Mouse (Mus musculus): Measurements from ENCODE around the gene Adgrf3. TPM values are rescaled to one million over a fixed set of nuclear protein-coding genes. Genes with fewer than 3 reads are reported as not detected.
"Not testable (repeated sequence)": the region's sequence is repeated elsewhere in the genome, so short reads cannot be mapped to it uniquely, and the experiment has no call there.

The Adgrf3 gene
- polyA plus RNA-seq, 1 experiment from 2014 or later, result 0.81 TPM

DNA sequence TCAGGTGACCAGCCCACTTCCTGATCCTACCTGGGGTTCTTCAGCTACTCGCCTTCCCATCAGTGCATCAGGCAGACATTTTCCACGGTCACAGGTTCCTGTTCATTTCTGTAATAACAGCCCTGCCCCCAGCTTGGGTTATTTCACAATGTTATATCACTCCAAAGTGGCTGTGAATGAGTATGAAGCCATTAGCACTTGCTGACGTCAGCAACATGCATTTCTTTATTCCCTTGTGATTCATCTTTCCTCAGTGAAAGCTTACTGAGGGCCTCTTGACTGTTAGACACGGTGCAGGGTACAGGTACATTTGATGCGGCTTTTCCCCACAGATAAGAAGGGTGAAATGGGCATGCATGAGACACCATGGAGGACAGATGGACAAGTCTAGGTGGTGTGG lies 10.4 kb upstream of the Adgrf3 start:
- Histone ChIP-seq H3K4me2 (replicated peaks; ENCODE audit: low read depth, low read length) (no peak overlapping the region), H3K36me3 (ENCODE audit: control insufficient read depth, insufficient read depth, low read length) (no peaks in the 10 kb centered on the region), H3K9ac (replicated peaks; ENCODE audit: low read depth, low read length) (no peak overlapping the region), H3K27ac (ENCODE audit: low read length) (no peak overlapping the region), H3K4me3 (ENCODE audit: low read depth, low read length) (no peak overlapping the region), H3K4me1 (ENCODE audit: control insufficient read depth, insufficient read depth, low read length) (no peaks in the 10 kb centered on the region), H3K27me3 (ENCODE audit: control insufficient read depth, insufficient read depth, low read length) (no peaks in the 10 kb centered on the region), H3K9me3 (ENCODE audit: control insufficient read depth, low read depth, low read length) (no peaks in the 10 kb centered on the region)
- ATAC-seq (ENCODE audit: insufficient number of reproducible peaks, insufficient read depth, low FRiP score, low read depth), result no peak
- WGBS, result 69% methylated on average over 5 of the region's 5 CpGs

DNA sequence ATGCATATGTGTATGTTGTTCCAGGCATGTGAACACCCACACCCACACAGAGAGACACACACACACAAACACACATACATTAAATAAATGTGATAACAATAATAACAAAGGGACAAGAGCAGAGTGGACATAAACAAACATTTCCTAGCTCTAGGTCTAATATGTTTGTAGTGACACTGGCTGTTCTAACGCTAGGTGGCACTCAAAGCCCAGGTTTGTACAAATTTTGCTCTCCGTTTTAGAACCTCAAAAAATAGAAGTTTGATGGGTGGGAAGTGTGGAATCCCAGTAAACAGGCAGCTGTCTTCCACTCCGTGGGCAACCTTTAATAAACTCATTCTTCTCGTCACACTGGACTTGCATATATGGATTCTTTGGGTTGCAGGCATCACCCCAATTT lies 9.4 kb upstream of the Adgrf3 start:
- H3K27ac ChIP-seq (ENCODE audit: low read length), result no peak overlapping the region
- WGBS, result 12% methylated on average over 4 of the region's 4 CpGs
- no peak overlapping the region for H3K4me2 ChIP-seq (replicated peaks; ENCODE audit: low read depth, low read length)
- no peaks in the 10 kb centered on the region for H3K9me3 ChIP-seq (ENCODE audit: control insufficient read depth, low read depth, low read length)
- H3K9ac ChIP-seq (replicated peaks; ENCODE audit: low read depth, low read length), result no peak overlapping the region
- no peak for ATAC-seq (ENCODE audit: insufficient number of reproducible peaks, insufficient read depth, low FRiP score, low read depth)
- H3K4me1 ChIP-seq (ENCODE audit: control insufficient read depth, insufficient read depth, low read length), result no peaks in the 10 kb centered on the region
- H3K36me3 ChIP-seq (ENCODE audit: control insufficient read depth, insufficient read depth, low read length), result no peaks in the 10 kb centered on the region
- H3K4me3 ChIP-seq (ENCODE audit: low read depth, low read length), result no peak overlapping the region
- no peaks in the 10 kb centered on the region for H3K27me3 ChIP-seq (ENCODE audit: control insufficient read depth, insufficient read depth, low read length)

DNA sequence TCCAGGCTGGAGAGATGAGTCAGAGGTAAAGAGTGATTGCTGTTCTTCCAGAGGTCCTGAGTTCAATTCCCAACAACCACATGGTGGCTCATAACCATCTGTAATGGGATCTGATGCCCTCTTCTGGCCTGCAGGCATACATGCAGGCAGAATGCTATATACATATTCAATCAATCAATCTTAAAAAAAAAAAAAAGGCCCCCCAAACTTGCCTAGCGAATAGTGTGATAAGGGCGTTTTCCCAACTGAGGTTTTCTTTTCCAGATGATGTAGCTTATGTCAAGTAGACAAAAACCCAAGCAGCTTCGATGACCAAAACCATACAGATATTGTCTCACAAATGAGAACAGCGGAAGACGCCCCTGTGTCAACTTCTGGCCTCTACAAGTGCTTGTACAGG lies 5.2 kb upstream of the Adgrf3 start:
- 87% methylated on average over 5 of the region's 5 CpGs for WGBS
- H3K4me3 ChIP-seq (ENCODE audit: low read depth, low read length); H3K4me1 ChIP-seq (ENCODE audit: control insufficient read depth, insufficient read depth, low read length); ATAC-seq (ENCODE audit: insufficient number of reproducible peaks, insufficient read depth, low FRiP score, low read depth); H3K36me3 ChIP-seq (ENCODE audit: control insufficient read depth, insufficient read depth, low read length); H3K27ac ChIP-seq (ENCODE audit: low read length); H3K4me2 ChIP-seq (replicated peaks; ENCODE audit: low read depth, low read length); H3K9me3 ChIP-seq (ENCODE audit: control insufficient read depth, low read depth, low read length); H3K27me3 ChIP-seq (ENCODE audit: control insufficient read depth, insufficient read depth, low read length); H3K9ac ChIP-seq (replicated peaks; ENCODE audit: low read depth, low read length): not testable (repeated sequence)

DNA sequence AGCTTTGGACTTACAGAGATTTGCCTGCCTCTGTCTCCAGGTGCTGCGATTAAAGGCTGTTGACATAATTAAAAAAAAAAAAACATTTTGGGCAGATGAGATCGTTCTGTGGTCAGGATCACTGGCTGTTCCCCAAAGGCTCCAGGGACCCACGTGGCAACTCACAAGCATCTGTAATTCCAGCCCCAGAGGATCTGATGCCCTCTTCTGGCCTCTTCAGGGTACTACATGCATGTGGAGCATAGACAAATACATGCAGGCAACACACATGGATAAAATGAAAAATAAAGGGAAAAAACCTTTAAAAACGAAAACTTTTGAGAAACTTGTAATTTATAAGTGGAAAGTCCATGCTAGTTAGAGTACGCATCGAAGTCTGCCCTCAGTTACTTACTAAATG lies 1.8 kb upstream of the Adgrf3 start:
- Histone ChIP-seq H3K4me3 (ENCODE audit: low read depth, low read length) (no peak overlapping the region), H3K9me3 (ENCODE audit: control insufficient read depth, low read depth, low read length) (no peaks in the 10 kb centered on the region), H3K4me2 (replicated peaks; ENCODE audit: low read depth, low read length) (no peak overlapping the region), H3K27me3 (ENCODE audit: control insufficient read depth, insufficient read depth, low read length) (no peaks in the 10 kb centered on the region), H3K27ac (ENCODE audit: low read length) (no peak overlapping the region), H3K36me3 (ENCODE audit: control insufficient read depth, insufficient read depth, low read length) (no peaks in the 10 kb centered on the region), H3K9ac (replicated peaks; ENCODE audit: low read depth, low read length) (no peak overlapping the region), H3K4me1 (ENCODE audit: control insufficient read depth, insufficient read depth, low read length) (peaks cover 6% of the 10 kb centered on the region; the same call in 1 of the 2 replicates)
- WGBS, result 66% methylated on average over 6 of the region's 6 CpGs
- ATAC-seq (ENCODE audit: insufficient number of reproducible peaks, insufficient read depth, low FRiP score, low read depth), result no peak

DNA sequence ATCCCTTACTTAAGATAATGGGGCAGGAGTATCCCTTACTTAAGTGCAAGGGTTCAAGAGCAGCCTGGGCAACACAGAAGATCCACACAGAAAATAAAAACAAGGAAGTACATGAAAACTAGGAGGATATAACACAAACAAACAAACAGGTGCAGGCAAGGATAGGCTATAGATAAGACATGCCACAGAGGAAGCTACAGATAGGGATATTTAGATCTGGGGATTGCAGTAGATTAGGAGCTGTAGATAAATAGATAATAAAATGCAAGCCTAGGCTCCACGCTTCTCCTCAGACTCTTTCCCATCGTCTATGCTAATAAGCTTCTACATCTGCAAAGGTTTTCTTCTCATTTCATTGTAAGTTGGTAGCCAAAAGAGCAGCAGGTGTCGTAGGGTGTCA lies 488 bp downstream of the Adgrf3 start:
- Histone ChIP-seq H3K9ac (replicated peaks; ENCODE audit: low read depth, low read length) (no peak overlapping the region), H3K9me3 (ENCODE audit: control insufficient read depth, low read depth, low read length) (no peaks in the 10 kb centered on the region), H3K27ac (ENCODE audit: low read length) (no peak overlapping the region), H3K4me2 (replicated peaks; ENCODE audit: low read depth, low read length) (no peak overlapping the region), H3K4me3 (ENCODE audit: low read depth, low read length) (no peak overlapping the region), H3K27me3 (ENCODE audit: control insufficient read depth, insufficient read depth, low read length) (no peaks in the 10 kb centered on the region), H3K36me3 (ENCODE audit: control insufficient read depth, insufficient read depth, low read length) (no peaks in the 10 kb centered on the region), H3K4me1 (ENCODE audit: control insufficient read depth, insufficient read depth, low read length) (peaks cover 6% of the 10 kb centered on the region; the same call in 1 of the 2 replicates)
- ATAC-seq (ENCODE audit: insufficient number of reproducible peaks, insufficient read depth, low FRiP score, low read depth), result no peak
- 64% methylated on average over 3 of the region's 3 CpGs for WGBS

DNA sequence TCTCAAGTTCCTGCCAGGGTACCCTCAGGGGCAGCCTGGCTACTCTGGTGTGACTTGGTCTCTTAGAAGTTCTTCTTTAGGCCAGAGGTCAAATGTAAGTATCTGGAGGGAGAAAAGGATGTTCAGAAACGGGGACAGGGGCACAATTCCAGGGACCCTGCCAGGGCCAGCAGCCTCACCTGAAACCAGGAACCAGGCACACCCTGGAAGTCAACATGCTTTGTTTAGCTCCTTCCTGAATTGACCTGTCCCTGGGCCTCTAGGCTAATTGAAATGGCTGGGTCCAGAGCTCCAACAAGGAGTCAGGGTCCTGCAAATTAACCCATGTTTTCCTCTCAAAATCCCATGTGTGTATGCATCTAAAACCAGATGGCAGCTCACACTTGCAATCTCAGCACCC lies 1.1 kb downstream of the Adgrf3 start:
- Histone ChIP-seq H3K9ac (replicated peaks; ENCODE audit: low read depth, low read length) (no peak overlapping the region), H3K27ac (ENCODE audit: low read length) (no peak overlapping the region), H3K36me3 (ENCODE audit: control insufficient read depth, insufficient read depth, low read length) (no peaks in the 10 kb centered on the region), H3K4me2 (replicated peaks; ENCODE audit: low read depth, low read length) (no peak overlapping the region), H3K27me3 (ENCODE audit: control insufficient read depth, insufficient read depth, low read length) (no peaks in the 10 kb centered on the region), H3K4me3 (ENCODE audit: low read depth, low read length) (no peak overlapping the region), H3K9me3 (ENCODE audit: control insufficient read depth, low read depth, low read length) (no peaks in the 10 kb centered on the region), H3K4me1 (ENCODE audit: control insufficient read depth, insufficient read depth, low read length) (peaks cover 6% of the 10 kb centered on the region; the same call in 1 of the 2 replicates)
- no peak for ATAC-seq (ENCODE audit: insufficient number of reproducible peaks, insufficient read depth, low FRiP score, low read depth)
- WGBS, result 52% methylated on average over 1 of the region's 1 CpGs

DNA sequence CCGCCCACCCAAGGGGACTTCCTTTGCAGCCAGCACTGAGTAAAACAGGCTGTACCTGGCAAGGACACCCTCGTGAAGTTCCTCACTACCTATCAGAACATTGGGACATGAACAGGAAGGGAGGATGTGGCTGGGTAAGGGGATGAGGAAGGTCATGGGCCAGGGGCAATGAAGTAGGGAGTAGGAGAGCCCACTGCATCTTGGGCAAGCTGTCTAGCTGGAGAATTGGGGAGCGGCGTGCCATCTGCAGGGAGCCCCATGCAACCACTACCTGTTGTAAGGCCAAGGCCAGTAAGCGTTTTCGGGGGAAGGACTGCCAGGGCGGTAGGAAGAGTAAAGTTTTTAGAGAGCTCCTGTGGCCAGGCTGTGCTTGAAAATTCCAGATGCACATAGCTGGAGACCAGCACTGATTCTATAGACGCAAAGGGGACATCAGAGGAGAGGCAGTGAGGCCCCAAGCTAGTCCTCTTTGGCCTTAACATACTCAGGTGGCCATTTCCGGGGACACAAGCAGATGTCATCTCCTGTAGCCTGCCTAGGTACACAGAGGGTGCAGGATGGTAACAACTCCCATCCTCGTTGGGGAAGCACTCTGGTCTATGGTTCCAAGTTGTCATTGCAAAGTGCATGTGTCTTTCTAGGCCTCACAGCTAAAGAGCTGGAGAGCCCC lies 2.2 kb downstream of the Adgrf3 start:
- H3K36me3 ChIP-seq (ENCODE audit: control insufficient read depth, insufficient read depth, low read length), result no peaks in the 10 kb centered on the region
- peak overlapping the region; percentile 69 for H3K27ac ChIP-seq (ENCODE audit: low read length)
- H3K4me3 ChIP-seq (ENCODE audit: low read depth, low read length), result no peak overlapping the region
- no peak for ATAC-seq (ENCODE audit: insufficient number of reproducible peaks, insufficient read depth, low FRiP score, low read depth)
- WGBS, result 80% methylated on average over 10 of the region's 10 CpGs
- H3K4me1 ChIP-seq (ENCODE audit: control insufficient read depth, insufficient read depth, low read length), result peaks cover 6% of the 10 kb centered on the region; the same call in 1 of the 2 replicates
- no peak overlapping the region for H3K4me2 ChIP-seq (replicated peaks; ENCODE audit: low read depth, low read length)
- no peak overlapping the region for H3K9ac ChIP-seq (replicated peaks; ENCODE audit: low read depth, low read length)
- no peaks in the 10 kb centered on the region for H3K9me3 ChIP-seq (ENCODE audit: control insufficient read depth, low read depth, low read length)
- no peaks in the 10 kb centered on the region for H3K27me3 ChIP-seq (ENCODE audit: control insufficient read depth, insufficient read depth, low read length)

DNA sequence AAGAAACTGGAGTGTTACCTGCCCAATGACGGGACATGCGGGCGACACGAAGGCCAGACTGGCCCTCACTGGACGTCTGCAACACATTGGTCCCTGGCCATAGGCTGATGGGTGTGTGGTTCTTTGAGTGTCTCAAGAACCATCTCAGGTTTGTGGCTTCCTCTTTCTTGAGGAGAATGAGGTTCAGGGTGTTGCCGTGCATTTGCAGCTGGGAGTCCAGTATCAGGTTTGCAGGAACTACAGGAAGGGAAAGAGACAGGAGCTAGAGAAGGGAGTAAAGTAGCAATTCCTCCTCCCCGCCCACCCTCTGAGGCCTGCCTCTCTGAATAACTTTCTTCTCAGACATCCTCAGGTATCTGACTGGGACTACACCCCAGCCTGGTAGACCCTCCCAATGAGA lies 3.3 kb downstream of the Adgrf3 start:
- no peaks in the 10 kb centered on the region for H3K27me3 ChIP-seq (ENCODE audit: control insufficient read depth, insufficient read depth, low read length)
- H3K27ac ChIP-seq (ENCODE audit: low read length), result peak overlapping the region; percentile 48; the same call in 1 of the 2 replicates
- no peak for ATAC-seq (ENCODE audit: insufficient number of reproducible peaks, insufficient read depth, low FRiP score, low read depth)
- peaks cover 6% of the 10 kb centered on the region; the same call in 1 of the 2 replicates for H3K4me1 ChIP-seq (ENCODE audit: control insufficient read depth, insufficient read depth, low read length)
- H3K9me3 ChIP-seq (ENCODE audit: control insufficient read depth, low read depth, low read length), result no peaks in the 10 kb centered on the region
- H3K4me2 ChIP-seq (replicated peaks; ENCODE audit: low read depth, low read length), result no peak overlapping the region
- H3K36me3 ChIP-seq (ENCODE audit: control insufficient read depth, insufficient read depth, low read length), result no peaks in the 10 kb centered on the region
- 85% methylated on average over 7 of the region's 7 CpGs for WGBS
- no peak overlapping the region for H3K4me3 ChIP-seq (ENCODE audit: low read depth, low read length)
- H3K9ac ChIP-seq (replicated peaks; ENCODE audit: low read depth, low read length), result no peak overlapping the region

DNA sequence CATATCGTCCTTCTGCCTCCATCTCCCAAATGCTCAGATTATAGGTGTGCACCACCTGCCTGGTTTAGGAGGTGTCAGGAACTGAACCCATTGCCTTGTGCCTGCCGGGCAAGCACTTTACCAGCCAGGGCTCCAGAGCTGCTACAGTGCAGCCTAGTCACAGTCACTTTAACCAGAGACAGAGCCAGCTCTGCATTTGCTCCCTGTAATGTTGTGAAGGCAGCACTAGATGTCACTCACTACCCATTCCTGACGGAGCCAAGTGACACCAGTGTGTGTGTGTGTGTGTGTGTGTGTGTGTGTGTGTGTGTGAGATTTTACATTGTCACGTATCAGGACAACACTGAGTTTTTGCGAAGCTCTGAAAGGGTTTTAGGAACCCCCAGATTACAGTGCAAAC lies 4.0 kb downstream of the Adgrf3 start:
- no peaks in the 10 kb centered on the region for H3K27me3 ChIP-seq (ENCODE audit: control insufficient read depth, insufficient read depth, low read length)
- no peaks in the 10 kb centered on the region for H3K36me3 ChIP-seq (ENCODE audit: control insufficient read depth, insufficient read depth, low read length)
- H3K4me2 ChIP-seq (replicated peaks; ENCODE audit: low read depth, low read length), result no peak overlapping the region
- 46% methylated on average over 5 of the region's 5 CpGs for WGBS
- H3K4me3 ChIP-seq (ENCODE audit: low read depth, low read length), result no peak overlapping the region
- no peak for ATAC-seq (ENCODE audit: insufficient number of reproducible peaks, insufficient read depth, low FRiP score, low read depth)
- H3K9ac ChIP-seq (replicated peaks; ENCODE audit: low read depth, low read length), result no peak overlapping the region
- no peaks in the 10 kb centered on the region for H3K9me3 ChIP-seq (ENCODE audit: control insufficient read depth, low read depth, low read length)
- H3K4me1 ChIP-seq (ENCODE audit: control insufficient read depth, insufficient read depth, low read length), result peaks cover 6% of the 10 kb centered on the region; the same call in 1 of the 2 replicates
- no peak overlapping the region for H3K27ac ChIP-seq (ENCODE audit: low read length)

All from stomach, embryonic 14.5 days (tissue).